Mouse (Mus musculus): ENCODE measurements around the gene Rab13.

Rab13 gene

GRCm38 (mm10) chr3:90264687-90265033 is 51.2 kb downstream of the Rab13 start:
- DNase-seq: no peak

- DNase-seq: peak; percentile 91
These were observed 51.8 kb downstream of the Rab13 start, which contains the start of gene Dennd4b for GRCm38 (mm10) chr3:90265034-90265931. Gene Dennd4b, plus strand, starts transcription at chr3:90265185.

- no peak for DNase-seq
These were observed 52.6 kb downstream of the Rab13 start for GRCm38 (mm10) chr3:90265932-90266741.

- DNase-seq: no peak
These were observed 53.6 kb downstream of the Rab13 start for GRCm38 (mm10) chr3:90266901-90267775.

- no peak for DNase-seq
These were observed 54.7 kb downstream of the Rab13 start for GRCm38 (mm10) chr3:90268190-90268589.

GRCm38 (mm10) chr3:90268971-90269370 is 55.5 kb downstream of the Rab13 start:
- DNase-seq: no peak

- DNase-seq: no peak
These were observed 57.3 kb downstream of the Rab13 start for GRCm38 (mm10) chr3:90270784-90271183.

- no peak for DNase-seq
These were observed 58.7 kb downstream of the Rab13 start for GRCm38 (mm10) chr3:90272170-90272569.

- DNase-seq: no peak
These were observed 60.4 kb downstream of the Rab13 start for GRCm38 (mm10) chr3:90273855-90274254.

- DNase-seq: no peak
These were observed 61.8 kb downstream of the Rab13 start for GRCm38 (mm10) chr3:90275286-90275685.
